Mouse (Mus musculus): ENCODE measurements around the gene Crhr2. TPM values are rescaled to one million over a fixed set of nuclear protein-coding genes. Genes with fewer than 3 reads are reported as not detected.

The Crhr2 gene
- 12.2 and 12.9 TPM in 2 replicates for polyA plus RNA-seq (2015; fragmentation: Nextera tagmentation; extraction: Ambion mirVana)

DNA sequence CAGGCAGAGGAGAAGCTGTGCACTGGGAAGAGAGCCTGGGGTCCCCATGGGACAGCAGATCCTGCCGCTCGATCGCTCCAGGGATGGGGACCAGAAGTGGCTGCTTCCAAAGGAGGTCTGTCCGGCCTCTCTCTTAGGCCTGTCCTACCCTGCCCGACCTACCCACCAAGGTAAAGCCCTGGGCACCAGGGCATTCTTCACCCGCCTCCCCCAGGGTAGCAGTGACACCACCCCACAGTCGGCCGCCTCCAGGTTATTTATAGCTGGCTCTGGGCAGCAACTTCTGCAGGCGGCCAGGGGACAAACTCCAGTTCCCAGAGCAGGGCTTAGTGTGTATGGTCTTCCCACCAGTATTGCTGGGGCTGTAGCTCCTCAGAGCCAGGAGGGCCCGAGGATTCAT is at the start of gene Crhr2:
TSS of gene Crhr2 (minus strand) at position 223 of the 400 bp plus-strand sequence.
- ATAC-seq (replicated peaks; ENCODE audit: extremely low read depth, insufficient read depth, low FRiP score), result peak; percentile 79

GRCm38 (mm10) chr6:55179560-55179959 is 46.7 kb upstream of the Crhr2 start:
- Histone ChIP-seq H3K4me3 (ENCODE audit: low read length) (no peak overlapping the region), H3K9ac (ENCODE audit: low read length) (no peak overlapping the region), H3K27me3 (ENCODE audit: control insufficient read depth, insufficient read depth, low read length) (no peaks in the 10 kb centered on the region), H3K36me3 (ENCODE audit: control insufficient read depth, insufficient read depth) (no peaks in the 10 kb centered on the region), H3K4me1 (ENCODE audit: control insufficient read depth, insufficient read depth, low read length) (peaks cover 2% of the 10 kb centered on the region; the same call in 1 of the 2 replicates), H3K4me2 (ENCODE audit: low read depth, low read length) (no peak overlapping the region), H3K9me3 (replicated peaks; ENCODE audit: control insufficient read depth, low read length) (no peaks in the 10 kb centered on the region), H3K27ac (ENCODE audit: low read length) (no peak overlapping the region)
- 82% methylated on average over 7 of the region's 7 CpGs for WGBS
- ATAC-seq (replicated peaks; ENCODE audit: extremely low read depth, insufficient read depth, low FRiP score), result no peak

More for the DNA sequence above, at the start of gene Crhr2:
- H3K27me3 ChIP-seq (ENCODE audit: control insufficient read depth, insufficient read depth, low read length), result no peaks in the 10 kb centered on the region
- H3K4me3 ChIP-seq (ENCODE audit: low read length), result peak within 1 kb of the TSS; percentile 46
- 0 out of 2 replicates have a peak, but pooled peaks cover 3% of the 10 kb centered on the region for H3K9me3 ChIP-seq (replicated peaks; ENCODE audit: control insufficient read depth, low read length)
- peak within 1 kb of the TSS; percentile 71 for H3K4me2 ChIP-seq (ENCODE audit: low read depth, low read length)
- peak within 1 kb of the TSS; percentile 76 for H3K9ac ChIP-seq (ENCODE audit: low read length)
- peak within 1 kb of the TSS; percentile 92 for H3K27ac ChIP-seq (ENCODE audit: low read length)
- H3K36me3 ChIP-seq (ENCODE audit: control insufficient read depth, insufficient read depth), result no peaks in the 10 kb centered on the region
- peaks cover 31% of the 10 kb centered on the region for H3K4me1 ChIP-seq (ENCODE audit: control insufficient read depth, insufficient read depth, low read length)
- WGBS, result 33% methylated on average over 10 of the region's 10 CpGs

DNA sequence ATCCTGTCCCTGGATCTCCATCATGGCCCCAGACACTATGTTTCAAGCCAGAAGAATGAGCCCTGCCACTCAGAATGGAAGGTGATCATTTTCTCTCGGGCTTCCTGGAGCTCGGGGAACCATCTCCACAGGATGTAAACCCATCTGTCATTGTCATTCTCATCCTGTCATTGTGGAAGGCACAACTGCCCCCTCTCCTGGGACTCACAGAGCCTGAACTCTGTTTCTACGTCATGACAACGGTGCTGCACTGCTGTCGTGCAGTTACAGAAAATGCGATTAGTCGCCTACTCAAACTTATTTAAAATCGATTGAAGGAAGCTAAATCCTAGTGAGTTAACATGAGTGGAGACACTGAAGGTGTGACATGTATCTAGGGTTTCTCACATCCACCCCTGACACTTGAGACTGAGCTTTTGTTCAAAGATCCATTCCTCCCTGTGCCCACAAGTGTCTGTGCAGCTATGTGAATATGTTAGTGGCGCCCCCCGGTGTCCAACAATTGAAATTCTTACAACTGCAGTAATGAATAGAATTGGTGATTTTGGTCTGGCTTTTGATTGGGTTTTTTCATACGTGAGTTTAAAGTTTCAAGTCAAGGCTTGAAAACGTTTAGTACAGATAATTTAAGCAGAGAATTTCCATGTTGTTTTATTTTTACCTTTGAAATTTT is 44.4 kb upstream of the Crhr2 start:
- Histone ChIP-seq H3K9me3 (replicated peaks; ENCODE audit: control insufficient read depth, low read length) (no peaks in the 10 kb centered on the region), H3K27ac (ENCODE audit: low read length) (no peak overlapping the region), H3K36me3 (ENCODE audit: control insufficient read depth, insufficient read depth) (no peaks in the 10 kb centered on the region), H3K4me2 (ENCODE audit: low read depth, low read length) (no peak overlapping the region), H3K4me3 (ENCODE audit: low read length) (no peak overlapping the region), H3K27me3 (ENCODE audit: control insufficient read depth, insufficient read depth, low read length) (no peaks in the 10 kb centered on the region), H3K4me1 (ENCODE audit: control insufficient read depth, insufficient read depth, low read length) (peaks cover 2% of the 10 kb centered on the region; the same call in 1 of the 2 replicates), H3K9ac (ENCODE audit: low read length) (no peak overlapping the region)
- WGBS, result 46% methylated on average over 12 of the region's 12 CpGs
- no peak for ATAC-seq (replicated peaks; ENCODE audit: extremely low read depth, insufficient read depth, low FRiP score)

DNA sequence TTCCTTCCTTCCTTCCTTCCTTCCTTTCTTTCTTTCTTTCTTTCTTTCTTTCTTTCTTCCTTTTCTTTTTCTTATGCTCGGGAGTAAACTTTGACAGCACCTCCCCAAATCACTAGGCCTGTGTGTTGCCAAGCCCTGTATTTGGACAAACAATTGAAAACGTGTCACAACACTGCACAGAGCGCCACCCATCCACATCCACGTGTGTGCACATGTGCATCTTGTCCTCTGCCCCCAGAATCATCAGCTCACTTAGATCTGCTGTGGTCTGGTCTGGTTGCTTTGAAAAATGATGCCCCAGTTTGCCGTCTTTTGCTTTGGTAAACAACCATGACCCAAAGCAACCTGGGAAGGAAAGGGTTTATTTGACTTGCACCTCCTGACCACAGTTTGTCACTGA is 43.1 kb upstream of the Crhr2 start:
- H3K9me3 ChIP-seq (replicated peaks; ENCODE audit: control insufficient read depth, low read length), result no peaks in the 10 kb centered on the region
- no peak overlapping the region for H3K4me3 ChIP-seq (ENCODE audit: low read length)
- no peaks in the 10 kb centered on the region for H3K36me3 ChIP-seq (ENCODE audit: control insufficient read depth, insufficient read depth)
- 45% methylated on average over 5 of the region's 5 CpGs for WGBS
- no peak overlapping the region for H3K27ac ChIP-seq (ENCODE audit: low read length)
- ATAC-seq (replicated peaks; ENCODE audit: extremely low read depth, insufficient read depth, low FRiP score), result no peak
- no peak overlapping the region for H3K4me2 ChIP-seq (ENCODE audit: low read depth, low read length)
- no peak overlapping the region for H3K9ac ChIP-seq (ENCODE audit: low read length)
- no peaks in the 10 kb centered on the region for H3K27me3 ChIP-seq (ENCODE audit: control insufficient read depth, insufficient read depth, low read length)
- H3K4me1 ChIP-seq (ENCODE audit: control insufficient read depth, insufficient read depth, low read length), result peaks cover 2% of the 10 kb centered on the region; the same call in 1 of the 2 replicates

DNA sequence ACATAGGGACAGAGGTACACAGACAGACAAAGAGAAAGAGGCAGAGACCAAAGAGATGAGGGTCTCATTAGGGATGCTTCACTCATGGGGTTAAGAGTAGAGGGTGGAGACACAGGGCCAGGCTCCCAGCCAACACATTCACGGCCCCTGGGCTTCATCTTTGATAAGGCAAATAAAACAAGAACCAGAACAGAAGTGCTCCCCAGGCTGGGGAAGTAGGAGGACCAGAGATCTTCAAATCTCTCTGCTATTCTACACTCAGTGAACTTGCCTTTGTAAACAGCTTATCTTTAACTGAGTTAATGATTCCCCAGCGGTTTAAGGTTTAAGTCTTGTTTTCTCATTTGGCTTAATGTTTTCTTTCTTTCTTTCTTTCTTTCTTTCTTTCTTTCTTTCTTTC is 42.6 kb upstream of the Crhr2 start:
- no peak for ATAC-seq (replicated peaks; ENCODE audit: extremely low read depth, insufficient read depth, low FRiP score)
- no peak overlapping the region for H3K4me2 ChIP-seq (ENCODE audit: low read depth, low read length)
- H3K27ac ChIP-seq (ENCODE audit: low read length), result no peak overlapping the region
- H3K9ac ChIP-seq (ENCODE audit: low read length), result no peak overlapping the region
- peaks cover 2% of the 10 kb centered on the region; the same call in 1 of the 2 replicates for H3K4me1 ChIP-seq (ENCODE audit: control insufficient read depth, insufficient read depth, low read length)
- no peaks in the 10 kb centered on the region for H3K9me3 ChIP-seq (replicated peaks; ENCODE audit: control insufficient read depth, low read length)
- H3K27me3 ChIP-seq (ENCODE audit: control insufficient read depth, insufficient read depth, low read length), result no peaks in the 10 kb centered on the region
- H3K36me3 ChIP-seq (ENCODE audit: control insufficient read depth, insufficient read depth), result no peaks in the 10 kb centered on the region
- WGBS, result 32% methylated on average over 2 of the region's 2 CpGs
- no peak overlapping the region for H3K4me3 ChIP-seq (ENCODE audit: low read length)

DNA sequence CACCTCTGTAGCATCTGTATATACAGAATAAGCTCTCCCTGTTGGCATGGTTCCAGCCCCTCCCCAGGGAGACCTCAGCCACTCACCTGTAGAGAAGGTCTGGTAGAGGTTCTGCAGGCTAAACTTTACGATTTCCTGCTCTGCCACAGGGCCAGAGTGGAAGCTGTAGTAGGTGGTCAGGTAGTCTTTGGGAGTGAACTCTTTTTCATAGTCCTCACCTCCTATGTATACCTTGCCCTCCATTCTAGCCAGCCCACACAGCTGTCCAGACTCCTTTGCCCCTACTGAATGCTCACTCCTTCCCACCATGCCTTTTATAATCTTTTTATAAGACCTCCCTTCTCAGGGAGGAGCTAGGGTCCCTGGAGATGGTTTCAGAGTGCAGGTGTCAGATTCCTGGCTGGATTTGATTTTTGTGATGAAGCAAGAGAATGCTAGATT is 41.9 kb upstream of the Crhr2 start, which contains the start of gene Inmt:
TSS of gene Inmt (minus strand) at position 303 of the 441 bp plus-strand sequence.
- H3K4me2 ChIP-seq (ENCODE audit: low read depth, low read length), result no peak within 1 kb of the TSS
- no peaks in the 10 kb centered on the region for H3K9me3 ChIP-seq (replicated peaks; ENCODE audit: control insufficient read depth, low read length)
- ATAC-seq (replicated peaks; ENCODE audit: extremely low read depth, insufficient read depth, low FRiP score), result no peak
- WGBS, result 81% methylated on average over 1 of the region's 1 CpGs
- H3K9ac ChIP-seq (ENCODE audit: low read length), result no peak within 1 kb of the TSS
- no peaks in the 10 kb centered on the region for H3K36me3 ChIP-seq (ENCODE audit: control insufficient read depth, insufficient read depth)
- peaks cover 2% of the 10 kb centered on the region; the same call in 1 of the 2 replicates for H3K4me1 ChIP-seq (ENCODE audit: control insufficient read depth, insufficient read depth, low read length)
- H3K27me3 ChIP-seq (ENCODE audit: control insufficient read depth, insufficient read depth, low read length), result no peaks in the 10 kb centered on the region
- no peak within 1 kb of the TSS for H3K4me3 ChIP-seq (ENCODE audit: low read length)
- no peak within 1 kb of the TSS for H3K27ac ChIP-seq (ENCODE audit: low read length)

- H3K9ac ChIP-seq (ENCODE audit: low read length), result no peak overlapping the region
- H3K4me3 ChIP-seq (ENCODE audit: low read length), result no peak overlapping the region
- no peaks in the 10 kb centered on the region for H3K36me3 ChIP-seq (ENCODE audit: control insufficient read depth, insufficient read depth)
- H3K27me3 ChIP-seq (ENCODE audit: control insufficient read depth, insufficient read depth, low read length), result 0 out of 2 replicates have a peak, but pooled peaks cover 1% of the 10 kb centered on the region
- H3K4me2 ChIP-seq (ENCODE audit: low read depth, low read length), result no peak overlapping the region
- ATAC-seq (replicated peaks; ENCODE audit: extremely low read depth, insufficient read depth, low FRiP score), result no peak
- WGBS, result 59% methylated on average over 3 of the region's 3 CpGs
- no peak overlapping the region for H3K27ac ChIP-seq (ENCODE audit: low read length)
- H3K4me1 ChIP-seq (ENCODE audit: control insufficient read depth, insufficient read depth, low read length), result peaks cover 2% of the 10 kb centered on the region; the same call in 1 of the 2 replicates
- no peaks in the 10 kb centered on the region for H3K9me3 ChIP-seq (replicated peaks; ENCODE audit: control insufficient read depth, low read length)
Measured at GRCm38 (mm10) chr6:55173941-55174349, 41.1 kb upstream of the Crhr2 start.

- Histone ChIP-seq H3K36me3 (ENCODE audit: control insufficient read depth, insufficient read depth) (no peaks in the 10 kb centered on the region), H3K4me2 (ENCODE audit: low read depth, low read length) (no peak overlapping the region), H3K4me3 (ENCODE audit: low read length) (no peak overlapping the region), H3K9ac (ENCODE audit: low read length) (no peak overlapping the region), H3K27me3 (ENCODE audit: control insufficient read depth, insufficient read depth, low read length) (0 out of 2 replicates have a peak, but pooled peaks cover 3% of the 10 kb centered on the region), H3K4me1 (ENCODE audit: control insufficient read depth, insufficient read depth, low read length) (peaks cover 2% of the 10 kb centered on the region; the same call in 1 of the 2 replicates), H3K27ac (ENCODE audit: low read length) (no peak overlapping the region), H3K9me3 (replicated peaks; ENCODE audit: control insufficient read depth, low read length) (no peaks in the 10 kb centered on the region)
- WGBS, result 61% methylated on average over 10 of the region's 10 CpGs
- ATAC-seq (replicated peaks; ENCODE audit: extremely low read depth, insufficient read depth, low FRiP score), result no peak
Measured at GRCm38 (mm10) chr6:55173171-55173570, 40.4 kb upstream of the Crhr2 start.

DNA sequence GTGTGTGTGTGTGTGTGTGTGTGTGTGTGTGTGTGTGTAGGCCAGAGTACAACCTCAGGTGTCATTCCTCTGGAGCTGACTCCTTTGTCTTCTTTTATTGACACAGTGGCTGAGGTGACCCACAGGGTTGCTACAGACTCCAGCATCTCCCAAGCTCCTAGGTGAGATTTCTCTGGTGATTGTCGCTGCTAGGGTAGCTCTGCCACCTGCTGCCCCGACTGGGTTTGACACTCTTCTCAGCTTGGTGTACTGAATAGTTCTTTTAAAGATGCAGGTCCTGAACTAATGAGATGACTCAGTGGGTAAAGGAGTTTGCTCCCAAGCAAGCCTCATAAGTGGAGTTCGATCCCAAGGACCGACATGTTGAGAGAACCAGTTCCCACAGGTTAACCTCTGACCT is 38.8 kb upstream of the Crhr2 start:
- H3K9me3 ChIP-seq (replicated peaks; ENCODE audit: control insufficient read depth, low read length), result no peaks in the 10 kb centered on the region
- H3K4me2 ChIP-seq (ENCODE audit: low read depth, low read length), result no peak overlapping the region
- no peak overlapping the region for H3K27ac ChIP-seq (ENCODE audit: low read length)
- peaks cover 2% of the 10 kb centered on the region; the same call in 1 of the 2 replicates for H3K4me1 ChIP-seq (ENCODE audit: control insufficient read depth, insufficient read depth, low read length)
- 52% methylated on average over 4 of the region's 4 CpGs for WGBS
- H3K4me3 ChIP-seq (ENCODE audit: low read length), result no peak overlapping the region
- no peak for ATAC-seq (replicated peaks; ENCODE audit: extremely low read depth, insufficient read depth, low FRiP score)
- no peak overlapping the region for H3K9ac ChIP-seq (ENCODE audit: low read length)
- no peaks in the 10 kb centered on the region for H3K36me3 ChIP-seq (ENCODE audit: control insufficient read depth, insufficient read depth)
- 0 out of 2 replicates have a peak, but pooled peaks cover 3% of the 10 kb centered on the region for H3K27me3 ChIP-seq (ENCODE audit: control insufficient read depth, insufficient read depth, low read length)
